ENCODE assay signal across 8 mouse cellular contexts in the genomic region with DNA sequence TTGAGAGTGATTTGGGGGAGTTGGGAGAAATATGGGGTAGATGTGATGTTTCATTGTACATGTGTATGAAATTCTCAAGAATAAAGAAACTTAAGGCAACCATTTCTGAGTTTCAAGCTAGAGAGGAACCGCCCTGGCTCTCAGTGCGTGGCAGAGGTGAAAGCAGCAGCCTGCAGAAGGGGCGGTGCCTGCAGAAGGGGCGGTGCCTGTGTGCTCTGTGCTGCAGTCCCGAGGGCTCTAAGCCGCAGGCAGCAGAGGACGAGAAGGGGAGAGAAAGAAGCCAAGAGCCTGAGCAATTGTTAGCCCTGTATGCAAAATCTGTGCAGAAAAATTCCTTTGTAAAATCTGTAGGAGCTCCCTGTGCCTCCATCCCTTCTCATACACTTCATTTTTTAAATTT. TPM values are rescaled to one million over a fixed set of nuclear protein-coding genes. Genes with fewer than 3 reads are reported as not detected.
DNase-seq lines count a peak whose midpoint lies in the region; ATAC-seq and TF ChIP-seq lines count a peak whose summit lies in the region.

No protein-coding gene starts in this region.

- H3K4me2 ChIP-seq in hindbrain, embryonic 11.5 days (replicated peaks; ENCODE audit: low read depth, low read length): no peak overlapping the region
- H3K4me2 ChIP-seq in hindbrain, postnatal 0 days (ENCODE audit: low read depth, low read length): no peak overlapping the region
- H3K4me2 ChIP-seq in hindbrain, embryonic 13.5 days: no peak overlapping the region
- H3K4me2 ChIP-seq in liver, postnatal 0 days (ENCODE audit: low read depth, low read length): peak overlapping the region; percentile 15
- H3K4me2 ChIP-seq in stomach, embryonic 16.5 days (ENCODE audit: low read depth, low read length): no peak overlapping the region

- no peaks in the 10 kb centered on the region for H3K36me3 ChIP-seq in hindbrain, embryonic 11.5 days (ENCODE audit: control insufficient read depth, insufficient read depth, low read length)
- peaks cover 6% of the 10 kb centered on the region for H3K36me3 ChIP-seq in hindbrain, postnatal 0 days (ENCODE audit: insufficient read depth, low read length)
- H3K36me3 ChIP-seq in hindbrain, embryonic 13.5 days: peaks cover 9% of the 10 kb centered on the region
- peaks cover 16% of the 10 kb centered on the region for H3K36me3 ChIP-seq in liver, postnatal 0 days (replicated peaks; ENCODE audit: insufficient read depth, low read length)
- H3K36me3 ChIP-seq in stomach, embryonic 16.5 days (ENCODE audit: control insufficient read depth, insufficient read depth, low read length): 0 out of 2 replicates have a peak, but pooled peaks cover 2% of the 10 kb centered on the region

- no peak overlapping the region for H3K9ac ChIP-seq in hindbrain, embryonic 11.5 days (ENCODE audit: low read depth, low read length)
- H3K9ac ChIP-seq in hindbrain, postnatal 0 days (replicated peaks; ENCODE audit: low read length): no peak overlapping the region
- no peak overlapping the region for H3K9ac ChIP-seq in hindbrain, embryonic 13.5 days
- H3K9ac ChIP-seq in liver, postnatal 0 days (replicated peaks): no peak overlapping the region
- H3K9ac ChIP-seq in stomach, embryonic 16.5 days (ENCODE audit: low read length): no peak overlapping the region

- no peak overlapping the region for H3K27ac ChIP-seq in hindbrain, embryonic 11.5 days (ENCODE audit: low read depth, low read length)
- H3K27ac ChIP-seq in hindbrain, postnatal 0 days: no peak overlapping the region
- H3K27ac ChIP-seq in hindbrain, embryonic 13.5 days: no peak overlapping the region
- no peak overlapping the region for H3K27ac ChIP-seq in liver, postnatal 0 days (ENCODE audit: low read depth)
- no peak overlapping the region for H3K27ac ChIP-seq in stomach, embryonic 16.5 days (ENCODE audit: low read length)

- H3K4me1 ChIP-seq in hindbrain, embryonic 11.5 days (replicated peaks; ENCODE audit: control insufficient read depth, insufficient read depth, low read length): no peaks in the 10 kb centered on the region
- no peaks in the 10 kb centered on the region for H3K4me1 ChIP-seq in hindbrain, postnatal 0 days (ENCODE audit: insufficient read depth, low read length)
- H3K4me1 ChIP-seq in hindbrain, embryonic 13.5 days (replicated peaks): peaks cover 3% of the 10 kb centered on the region; the same call in 1 of the 2 replicates
- H3K4me1 ChIP-seq in liver, postnatal 0 days (ENCODE audit: insufficient read depth): peaks cover 11% of the 10 kb centered on the region
- no peaks in the 10 kb centered on the region for H3K4me1 ChIP-seq in stomach, embryonic 16.5 days (ENCODE audit: control insufficient read depth, insufficient read depth, low read length)

- no peaks in the 10 kb centered on the region for H3K27me3 ChIP-seq in hindbrain, embryonic 11.5 days (ENCODE audit: control insufficient read depth, insufficient read depth, low read length)
- H3K27me3 ChIP-seq in hindbrain, postnatal 0 days (ENCODE audit: insufficient read depth, low read length): no peaks in the 10 kb centered on the region
- no peaks in the 10 kb centered on the region for H3K27me3 ChIP-seq in hindbrain, embryonic 13.5 days
- H3K27me3 ChIP-seq in liver, postnatal 0 days (ENCODE audit: insufficient read depth, low read length): no peaks in the 10 kb centered on the region
- no peaks in the 10 kb centered on the region for H3K27me3 ChIP-seq in stomach, embryonic 16.5 days (ENCODE audit: control insufficient read depth, insufficient read depth, low read length)

- H3K9me3 ChIP-seq in hindbrain, embryonic 11.5 days (ENCODE audit: control insufficient read depth, low read length): no peaks in the 10 kb centered on the region
- H3K9me3 ChIP-seq in hindbrain, postnatal 0 days (ENCODE audit: low read length): no peaks in the 10 kb centered on the region
- H3K9me3 ChIP-seq in hindbrain, embryonic 13.5 days: no peaks in the 10 kb centered on the region
- no peaks in the 10 kb centered on the region for H3K9me3 ChIP-seq in liver, postnatal 0 days (ENCODE audit: low read length)
- no peaks in the 10 kb centered on the region for H3K9me3 ChIP-seq in stomach, embryonic 16.5 days (replicated peaks; ENCODE audit: control insufficient read depth, low read length)

- no peak for TF ChIP-seq EP300 in liver, postnatal 0 days (IDR thresholded peaks at IDR 0.05; ENCODE audit: low read depth)

- DNase-seq in hindbrain, embryonic 11.5 days (ENCODE audit: low spot score): peak; percentile 48
- no peak for DNase-seq in hindbrain, postnatal 0 days (ENCODE audit: low spot score)
- DNase-seq in c-Kit-positive CD71-negative TER-119-negative erythroid progenitor cells, embryonic 14.5 days (ENCODE audit: low read depth): peak; percentile 42
- DNase-seq in liver, postnatal 0 days: peak; percentile 74
- DNase-seq in right cerebral cortex, adult 2 months (ENCODE audit: low spot score in 2 of 2): no peak

- no peak overlapping the region for H3K4me3 ChIP-seq in hindbrain, embryonic 11.5 days (ENCODE audit: low read depth, low read length)
- no peak overlapping the region for H3K4me3 ChIP-seq in hindbrain, postnatal 0 days (ENCODE audit: low read length)
- no peak overlapping the region for H3K4me3 ChIP-seq in hindbrain, embryonic 13.5 days
- no peak overlapping the region for H3K4me3 ChIP-seq in liver, postnatal 0 days (ENCODE audit: low read depth, low read length)
- H3K4me3 ChIP-seq in stomach, embryonic 16.5 days (replicated peaks; ENCODE audit: low read length): no peak overlapping the region

- ATAC-seq in hindbrain, embryonic 11.5 days (ENCODE audit: low FRiP score): peak; percentile 75; the same call in 1 of the 2 replicates
- ATAC-seq in hindbrain, postnatal 0 days: no peak
- 0 out of 2 replicates have a peak, but pooled peaks have one; percentile 59 for ATAC-seq in hindbrain, embryonic 13.5 days (ENCODE audit: low FRiP score)
- ATAC-seq in liver, postnatal 0 days: peak; percentile 76
- ATAC-seq in stomach, embryonic 16.5 days (ENCODE audit: insufficient read depth, low FRiP score): peak; percentile 92
- ATAC-seq in cerebellum, adult (ENCODE audit: insufficient number of reproducible peaks, low FRiP score, low TSS enrichment): no peak

- 8% methylated on average over 7 of the region's 7 CpGs for WGBS in hindbrain, embryonic 11.5 days
- 10% methylated on average over 7 of the region's 7 CpGs for WGBS in hindbrain, postnatal 0 days
- 6% methylated on average over 7 of the region's 7 CpGs for WGBS in hindbrain, embryonic 13.5 days
- 6% methylated on average over 7 of the region's 7 CpGs for WGBS in liver, postnatal 0 days (ENCODE audit: insufficient replicate concordance)
- WGBS in stomach, embryonic 16.5 days: 3% methylated on average over 7 of the region's 7 CpGs

- TF ChIP-seq CTCF in hindbrain, postnatal 0 days (IDR thresholded peaks at IDR 0.05; ENCODE audit: low read depth): no peak
- TF ChIP-seq CTCF in liver, postnatal 0 days (IDR thresholded peaks at IDR 0.05; ENCODE audit: low read depth): no peak

RNA-seq across cellular contexts. Expression of gene Fam228a, which starts 20.8 kb away (rescaled TPM):
- 0.13 and 1.4 TPM in 2 replicates for polyA plus RNA-seq in hindbrain, embryonic 11.5 days (2014; fragmentation: Nextera tagmentation; extraction: Ambion mirVana)
- total RNA-seq in hindbrain, postnatal 0 days (2014; rRNA removed): 0.99 and 2.2 TPM in 2 replicates
- polyA plus RNA-seq in hindbrain, postnatal 0 days (2015; fragmentation: Nextera tagmentation; extraction: Ambion mirVana): 0.49 and 0.84 TPM in 2 replicates
- polyA plus RNA-seq in hindbrain, embryonic 13.5 days (2015; fragmentation: Nextera tagmentation; extraction: Ambion mirVana): 0.75 and 1.1 TPM in 2 replicates
- polyA plus RNA-seq in liver, postnatal 0 days (2015; fragmentation: Nextera tagmentation; extraction: Ambion mirVana): 0.07 TPM in 1 of 2 replicates, not detected in the other
- 0.25 and 0.36 TPM in 2 replicates for polyA plus RNA-seq in stomach, embryonic 16.5 days (2015; fragmentation: Nextera tagmentation; extraction: Ambion mirVana)

RNA-seq across cellular contexts. Expression of gene Pfn4, which starts 51.4 kb away (rescaled TPM):
- 5.3 and 8.4 TPM in 2 replicates for polyA plus RNA-seq in hindbrain, embryonic 11.5 days (2014; fragmentation: Nextera tagmentation; extraction: Ambion mirVana)
- total RNA-seq in hindbrain, postnatal 0 days (2014; rRNA removed): 5.9 and 13.0 TPM in 2 replicates
- 19.9 and 22.7 TPM in 2 replicates for polyA plus RNA-seq in hindbrain, postnatal 0 days (2015; fragmentation: Nextera tagmentation; extraction: Ambion mirVana)
- polyA plus RNA-seq in hindbrain, embryonic 13.5 days (2015; fragmentation: Nextera tagmentation; extraction: Ambion mirVana): 12.0 and 12.1 TPM in 2 replicates
- 0.60 and 0.72 TPM in 2 replicates for polyA plus RNA-seq in liver, postnatal 0 days (2015; fragmentation: Nextera tagmentation; extraction: Ambion mirVana)
- polyA plus RNA-seq in stomach, embryonic 16.5 days (2015; fragmentation: Nextera tagmentation; extraction: Ambion mirVana): 1.3 and 2.0 TPM in 2 replicates

RNA-seq across cellular contexts. Expression of gene Fam228b, which starts 51.6 kb away (rescaled TPM):
- polyA plus RNA-seq in hindbrain, embryonic 11.5 days (2014; fragmentation: Nextera tagmentation; extraction: Ambion mirVana): 2.9 and 3.0 TPM in 2 replicates
- 3.7 and 4.2 TPM in 2 replicates for total RNA-seq in hindbrain, postnatal 0 days (2014; rRNA removed)
- 8.1 and 9.3 TPM in 2 replicates for polyA plus RNA-seq in hindbrain, postnatal 0 days (2015; fragmentation: Nextera tagmentation; extraction: Ambion mirVana)
- 3.4 and 5.2 TPM in 2 replicates for polyA plus RNA-seq in hindbrain, embryonic 13.5 days (2015; fragmentation: Nextera tagmentation; extraction: Ambion mirVana)
- polyA plus RNA-seq in liver, postnatal 0 days (2015; fragmentation: Nextera tagmentation; extraction: Ambion mirVana): 0.44 and 0.68 TPM in 2 replicates
- 2.2 and 2.6 TPM in 2 replicates for polyA plus RNA-seq in stomach, embryonic 16.5 days (2015; fragmentation: Nextera tagmentation; extraction: Ambion mirVana)

Comparison
In these comparisons a context has a peak if more than half of its experiments do, and no peak if none do; other contexts are left out.
1. ATAC-seq: peak in hindbrain, embryonic 11.5 days (single experiment), hindbrain, embryonic 13.5 days (single experiment), liver, postnatal 0 days (single experiment) and stomach, embryonic 16.5 days (single experiment); none in hindbrain, postnatal 0 days (single experiment) and cerebellum, adult (single experiment).
2. DNase-seq: peak in hindbrain, embryonic 11.5 days (single experiment), c-Kit-positive CD71-negative TER-119-negative erythroid progenitor cells, embryonic 14.5 days (single experiment) and liver, postnatal 0 days (single experiment); none in hindbrain, postnatal 0 days (single experiment) and right cerebral cortex, adult 2 months (0 of 2).